Mouse (Mus musculus): Measurements from ENCODE around the gene Rbm20.
"Not testable (repeated sequence)": the region's sequence is repeated elsewhere in the genome, so short reads cannot be mapped to it uniquely, and the experiment has no call there.

Rbm20 gene

DNA sequence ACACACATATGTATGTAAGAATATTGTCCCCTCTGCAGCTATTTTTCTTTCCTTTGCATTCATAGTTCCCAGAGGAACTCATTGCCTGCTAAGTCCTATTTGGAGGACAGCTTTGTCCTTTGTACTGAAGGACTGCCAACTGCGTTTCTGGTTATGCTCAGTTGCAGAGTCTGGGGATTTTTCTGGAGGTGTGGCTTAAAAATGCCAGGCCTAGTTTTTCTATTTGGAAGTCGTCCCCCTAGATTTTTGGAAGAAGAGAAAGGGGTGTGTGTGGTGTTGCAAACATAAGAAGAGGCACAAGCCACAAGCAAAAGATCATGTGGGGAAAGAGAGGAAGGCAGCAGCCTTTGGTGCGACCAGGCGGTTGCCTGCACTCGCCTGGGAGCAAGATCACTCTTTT, 220.9 kb downstream of the Rbm20 start:
- DNase-seq (ENCODE audit: low read depth, low spot score), result no peak
- H3K36me3 ChIP-seq (ENCODE audit: control insufficient read depth, insufficient read depth, low read length, poor library complexity, severe bottlenecking), result no peaks in the 10 kb centered on the region
- no peaks in the 10 kb centered on the region for H3K27me3 ChIP-seq (ENCODE audit: control insufficient read depth, insufficient read depth, low read length, poor library complexity, severe bottlenecking)

DNA sequence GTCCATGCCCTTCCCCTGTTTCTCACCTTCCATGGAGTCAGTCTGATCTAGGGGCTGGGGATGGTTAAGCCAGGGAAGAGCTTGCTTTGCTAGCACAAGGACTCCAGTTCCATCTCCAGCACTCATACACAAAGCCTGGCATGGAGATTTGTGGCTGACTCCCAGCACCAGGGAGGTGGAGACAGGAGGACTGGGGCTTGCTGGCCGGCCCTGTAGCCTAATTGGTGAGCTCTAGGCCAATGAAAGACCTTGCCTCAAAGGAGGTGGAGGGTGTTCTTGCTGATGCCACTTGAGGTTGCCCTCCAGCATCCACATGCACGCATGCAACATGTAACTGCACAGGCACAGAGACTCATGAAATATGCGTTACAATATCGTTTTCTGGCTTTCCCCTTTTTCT, 221.4 kb downstream of the Rbm20 start:
- DNase-seq (ENCODE audit: low read depth, low spot score), result no peak
- H3K27me3 ChIP-seq (ENCODE audit: control insufficient read depth, insufficient read depth, low read length, poor library complexity, severe bottlenecking), result no peaks in the 10 kb centered on the region
- no peaks in the 10 kb centered on the region for H3K36me3 ChIP-seq (ENCODE audit: control insufficient read depth, insufficient read depth, low read length, poor library complexity, severe bottlenecking)

DNA sequence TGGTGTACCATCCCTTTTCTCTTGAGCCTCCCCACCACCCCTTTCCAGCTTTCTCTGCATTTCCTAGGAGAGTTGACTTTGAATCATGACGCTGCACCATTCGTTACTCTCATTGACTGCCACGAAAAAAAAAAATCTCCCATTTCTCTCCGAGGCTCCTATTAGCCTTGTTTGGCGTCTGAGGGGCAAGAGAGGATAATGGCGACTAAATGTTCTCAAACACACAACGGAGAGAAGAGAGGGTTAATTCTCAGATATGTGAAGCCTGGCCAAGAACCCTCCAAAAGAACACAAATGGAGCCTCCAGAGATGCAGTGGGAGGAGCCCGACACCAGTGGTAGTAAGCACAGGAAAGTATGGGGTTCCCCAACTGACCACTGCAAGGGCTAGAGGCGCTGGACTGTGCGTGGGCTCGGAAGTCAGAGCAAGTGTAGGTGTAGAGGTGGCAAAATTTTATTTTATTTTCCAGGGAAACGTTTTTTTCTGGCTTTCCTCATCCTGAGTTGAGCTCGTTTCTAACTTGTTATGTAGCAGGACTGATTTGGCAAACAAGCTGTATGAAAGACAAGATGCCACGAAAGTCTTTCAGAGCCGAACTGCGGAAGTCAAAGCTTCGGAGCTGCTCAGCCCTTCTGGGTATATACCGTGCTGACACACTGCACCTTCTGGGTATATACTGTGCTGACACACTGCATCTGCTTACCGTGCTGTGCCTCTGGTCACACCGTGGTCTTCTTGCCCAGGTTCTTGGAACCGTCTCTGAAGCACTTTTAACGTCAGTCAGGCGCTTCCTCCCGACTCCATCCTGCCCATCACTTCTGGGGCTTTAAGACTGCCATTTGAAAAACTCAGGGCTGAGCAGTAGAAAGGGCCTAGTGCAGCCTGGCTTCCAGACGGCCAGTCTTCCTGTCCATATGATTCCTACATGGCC, 222.1 kb downstream of the Rbm20 start:
- H3K36me3 ChIP-seq (ENCODE audit: control insufficient read depth, insufficient read depth, low read length, poor library complexity, severe bottlenecking), result no peaks in the 10 kb centered on the region
- H3K27me3 ChIP-seq (ENCODE audit: control insufficient read depth, insufficient read depth, low read length, poor library complexity, severe bottlenecking), result no peaks in the 10 kb centered on the region
- peak; percentile 29 for DNase-seq (ENCODE audit: low read depth, low spot score)

DNA sequence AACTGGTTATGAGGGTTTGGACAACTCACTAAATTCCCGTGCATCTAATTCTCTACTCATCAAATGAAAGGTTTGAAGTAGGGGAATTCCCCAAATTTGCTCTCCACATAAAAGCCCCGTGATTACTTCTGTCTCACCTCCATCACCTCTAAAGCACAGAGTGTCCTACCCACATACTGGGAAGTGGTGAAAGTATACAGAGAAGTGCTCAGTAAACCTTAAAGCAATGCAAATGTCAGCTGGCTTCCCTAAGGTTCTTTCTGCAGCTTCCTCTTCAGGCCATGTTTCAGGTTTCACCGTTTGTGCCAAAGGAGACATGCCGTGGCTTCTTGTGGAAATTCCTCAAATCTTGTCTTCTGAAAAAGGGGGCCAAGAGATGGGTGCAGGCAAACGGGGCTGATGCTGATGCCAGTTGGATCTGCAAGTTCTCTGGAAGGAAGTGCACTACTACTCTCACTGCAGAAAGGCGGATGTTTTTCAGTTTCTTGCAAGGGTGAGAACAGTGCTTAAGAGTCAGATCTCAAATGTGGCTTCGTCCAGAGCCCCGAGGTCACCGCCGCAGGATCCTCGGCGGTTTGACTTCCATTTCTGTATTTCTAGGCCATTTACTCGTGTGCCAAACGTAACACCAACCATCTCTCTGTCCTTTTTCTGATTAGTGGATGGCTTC, 223.0 kb downstream of the Rbm20 start:
- DNase-seq (ENCODE audit: low read depth, low spot score), result peak; percentile 85

DNA sequence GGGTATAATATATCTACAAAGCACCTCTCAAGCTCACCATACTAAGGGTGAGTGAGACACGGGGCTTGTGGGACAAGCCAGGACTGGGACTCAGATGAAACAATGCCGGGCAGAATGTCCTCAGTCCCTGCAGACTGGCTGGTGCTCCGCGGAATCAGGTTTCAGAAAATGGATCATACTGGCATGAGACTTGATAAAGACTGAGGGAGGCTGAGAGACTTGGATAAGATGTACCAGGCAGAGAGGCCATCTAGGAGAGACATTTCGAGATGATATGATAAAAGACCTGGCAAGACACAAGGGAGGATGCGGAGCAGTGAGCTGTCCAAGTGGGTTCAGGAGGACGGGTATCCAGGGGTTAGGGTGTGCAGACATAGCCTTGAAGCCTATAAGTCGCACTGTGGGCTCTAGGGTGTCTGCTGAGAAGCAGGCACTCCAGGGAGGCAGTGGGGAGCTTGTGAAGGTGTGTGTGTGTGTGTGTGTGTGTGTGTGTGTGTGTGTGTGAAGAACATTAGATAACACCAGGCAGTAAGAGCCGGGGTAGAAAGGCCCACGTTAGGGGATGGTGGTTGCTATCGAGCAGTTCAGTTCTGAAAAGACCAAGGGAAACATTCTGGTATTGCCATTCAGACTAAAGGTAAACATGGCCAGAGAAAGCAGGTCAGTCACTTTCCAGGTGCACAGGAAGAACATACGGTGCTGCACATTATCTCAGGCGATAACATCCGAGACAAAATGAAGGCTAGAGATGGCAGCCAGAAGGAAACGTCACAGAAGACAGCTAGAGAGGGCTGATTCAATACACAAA, 225.0 kb downstream of the Rbm20 start:
- DNase-seq (ENCODE audit: low read depth, low spot score), result peak; percentile 51
- Histone ChIP-seq H3K36me3 (ENCODE audit: control insufficient read depth, insufficient read depth, low read length, poor library complexity, severe bottlenecking) (no peaks in the 10 kb centered on the region), H3K27me3 (ENCODE audit: control insufficient read depth, insufficient read depth, low read length, poor library complexity, severe bottlenecking) (no peaks in the 10 kb centered on the region)

More for the DNA sequence above, 223.0 kb downstream of the Rbm20 start:
- no peaks in the 10 kb centered on the region for H3K27me3 ChIP-seq (ENCODE audit: control insufficient read depth, insufficient read depth, low read length, poor library complexity, severe bottlenecking)
- H3K36me3 ChIP-seq (ENCODE audit: control insufficient read depth, insufficient read depth, low read length, poor library complexity, severe bottlenecking), result no peaks in the 10 kb centered on the region

DNA sequence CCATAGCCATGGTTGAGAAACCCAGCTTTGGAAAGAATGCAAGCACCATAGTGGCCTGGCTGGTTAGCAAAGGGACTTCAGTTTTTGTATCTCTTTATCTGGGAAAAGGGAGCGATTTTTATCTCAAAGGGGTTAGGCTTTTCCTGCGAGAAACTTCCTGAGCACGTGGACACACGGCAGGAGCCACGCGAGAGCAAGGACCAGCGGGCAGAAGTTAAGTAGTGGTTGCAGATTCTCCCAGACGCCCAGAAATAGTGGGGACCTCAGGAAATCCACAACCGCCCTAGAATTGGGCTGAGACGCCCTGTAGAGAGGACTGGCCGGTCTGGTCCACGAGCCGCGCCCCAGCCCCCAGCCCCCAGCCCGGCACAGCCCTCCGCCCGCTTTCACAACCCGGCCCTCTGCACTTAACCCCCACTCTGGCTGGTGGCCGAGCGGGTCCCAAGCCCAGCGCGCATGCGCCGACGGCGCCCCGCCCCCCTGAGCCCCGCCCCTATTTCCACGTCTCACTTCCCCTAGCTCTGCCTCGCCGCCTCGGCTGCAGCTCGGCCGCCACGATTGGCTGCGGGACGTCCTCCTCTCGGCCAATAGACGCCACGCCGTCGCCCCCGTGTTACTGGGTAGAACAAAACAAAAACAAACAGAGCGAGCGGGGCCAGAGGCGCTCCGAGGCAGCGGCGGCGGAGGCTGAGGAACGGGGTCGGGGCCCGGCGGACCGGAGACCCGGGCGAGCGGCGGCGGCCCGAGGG, 225.8 kb downstream of the Rbm20 start:
- DNase-seq (ENCODE audit: low read depth, low spot score), result peak; percentile 98
- Histone ChIP-seq H3K27me3 (ENCODE audit: control insufficient read depth, insufficient read depth, low read length, poor library complexity, severe bottlenecking) (no peaks in the 10 kb centered on the region), H3K36me3 (ENCODE audit: control insufficient read depth, insufficient read depth, low read length, poor library complexity, severe bottlenecking) (no peaks in the 10 kb centered on the region)

DNA sequence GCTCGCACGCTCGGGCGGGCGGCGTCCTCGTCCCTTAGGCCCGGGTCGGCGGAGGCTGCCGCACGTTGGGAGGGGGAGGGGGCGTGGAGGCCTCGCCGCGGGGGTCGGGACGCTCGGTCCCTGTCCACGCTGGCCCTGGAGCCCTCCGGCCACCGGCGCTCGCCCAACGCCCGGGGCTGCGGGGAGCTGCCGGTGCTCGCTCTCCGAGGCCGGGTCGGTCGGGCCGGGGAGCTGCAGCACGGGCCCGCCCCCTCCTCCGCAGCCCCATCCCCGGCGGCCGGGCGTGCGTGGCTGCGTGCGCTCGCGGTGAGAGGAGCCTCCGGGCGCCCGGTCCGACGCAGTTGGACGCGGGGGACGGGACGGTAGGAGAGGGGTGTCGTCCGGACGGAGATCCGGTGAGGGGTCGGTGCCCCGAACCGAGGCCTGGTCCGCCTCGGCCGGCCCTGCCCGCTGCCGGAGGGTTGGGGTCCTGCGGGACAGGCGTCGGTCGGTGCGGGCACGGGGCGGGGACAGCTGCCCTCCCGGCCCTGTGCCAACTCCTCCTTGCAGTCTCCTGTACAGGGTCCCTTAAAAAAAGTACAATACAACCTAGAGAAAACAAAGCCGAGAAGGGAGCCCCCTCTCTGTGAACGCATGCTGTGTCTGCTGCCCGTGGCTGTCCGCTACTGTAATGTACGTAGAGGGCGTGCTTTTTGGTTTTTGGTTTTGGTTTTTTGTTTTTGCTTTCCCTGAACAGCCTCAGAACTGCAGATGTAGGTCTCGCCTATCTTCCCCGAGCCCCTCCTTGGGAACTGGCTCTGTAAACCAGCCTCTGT, 226.6 kb downstream of the Rbm20 start:
- no peaks in the 10 kb centered on the region for H3K27me3 ChIP-seq (ENCODE audit: control insufficient read depth, insufficient read depth, low read length, poor library complexity, severe bottlenecking)
- DNase-seq (ENCODE audit: low read depth, low spot score), result peak; percentile 76
- no peaks in the 10 kb centered on the region for H3K36me3 ChIP-seq (ENCODE audit: control insufficient read depth, insufficient read depth, low read length, poor library complexity, severe bottlenecking)

DNA sequence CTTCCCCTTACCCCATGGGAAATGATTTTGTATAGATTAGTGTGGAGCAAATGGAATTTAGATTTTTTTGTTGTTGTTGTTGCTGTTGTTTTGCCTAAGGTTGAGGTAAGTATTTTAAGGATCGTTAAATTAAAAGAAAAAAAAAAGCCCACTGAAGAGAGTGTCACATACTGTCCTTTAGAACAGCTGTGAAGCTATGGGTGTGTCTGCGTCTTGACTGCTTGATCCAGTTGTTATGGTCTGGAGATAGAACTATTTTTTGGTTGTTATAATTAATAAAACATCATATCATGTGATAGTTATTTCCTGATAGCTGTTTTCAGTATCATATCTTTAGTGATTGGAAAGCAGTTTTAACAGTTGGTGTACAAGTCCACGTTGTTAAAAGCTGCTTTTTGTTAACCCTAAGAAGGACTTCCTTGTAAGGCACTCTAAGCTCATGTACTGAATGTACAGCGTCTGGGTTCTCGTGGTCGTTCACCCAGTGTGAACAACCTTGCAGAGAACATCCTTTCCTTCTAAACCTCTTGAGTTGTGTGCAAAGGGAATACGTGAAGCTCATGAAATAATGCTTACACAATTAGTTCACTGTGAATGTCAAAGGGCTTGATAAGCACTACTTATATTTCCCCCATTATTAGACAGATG, 227.9 kb downstream of the Rbm20 start:
- DNase-seq (ENCODE audit: low read depth, low spot score), result no peak
- peaks cover 3% of the 10 kb centered on the region; the same call in 1 of the 2 replicates for H3K36me3 ChIP-seq (ENCODE audit: control insufficient read depth, insufficient read depth, low read length, poor library complexity, severe bottlenecking)
- H3K27me3 ChIP-seq (ENCODE audit: control insufficient read depth, insufficient read depth, low read length, poor library complexity, severe bottlenecking), result no peaks in the 10 kb centered on the region

DNA sequence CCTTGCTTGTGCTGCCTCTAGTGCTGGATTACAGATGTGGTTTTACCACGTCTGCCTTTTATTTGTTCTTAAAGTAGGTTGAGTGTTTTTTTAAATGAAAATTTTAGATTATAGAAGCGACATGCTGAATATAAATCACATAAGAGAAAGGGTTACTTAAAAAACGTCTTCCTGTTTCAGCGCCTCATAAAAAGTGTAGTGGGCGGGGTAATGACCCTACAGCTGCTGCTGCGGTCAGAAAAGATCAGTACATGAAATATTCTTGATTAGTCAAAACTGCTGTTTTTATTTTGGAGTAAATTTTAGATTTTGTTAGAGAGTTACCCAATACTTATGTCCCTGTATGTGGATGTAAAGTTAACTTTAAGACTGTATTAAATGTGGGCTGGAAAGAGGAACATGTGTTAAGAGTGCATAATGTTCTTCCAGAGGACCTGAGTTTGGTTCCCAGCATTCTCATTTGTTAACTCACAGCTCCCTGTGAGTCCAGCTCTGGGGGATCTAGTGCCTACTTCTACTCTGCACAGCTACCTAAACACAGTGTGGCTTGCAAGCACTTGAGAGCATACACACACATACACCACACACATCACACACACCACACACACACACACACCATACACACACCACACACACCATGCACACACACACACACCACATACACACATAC, 229.1 kb downstream of the Rbm20 start:
- no peaks in the 10 kb centered on the region for H3K27me3 ChIP-seq (ENCODE audit: control insufficient read depth, insufficient read depth, low read length, poor library complexity, severe bottlenecking)
- peak; percentile 54 for DNase-seq (ENCODE audit: low read depth, low spot score)
- H3K36me3 ChIP-seq (ENCODE audit: control insufficient read depth, insufficient read depth, low read length, poor library complexity, severe bottlenecking), result peaks cover 3% of the 10 kb centered on the region; the same call in 1 of the 2 replicates

DNA sequence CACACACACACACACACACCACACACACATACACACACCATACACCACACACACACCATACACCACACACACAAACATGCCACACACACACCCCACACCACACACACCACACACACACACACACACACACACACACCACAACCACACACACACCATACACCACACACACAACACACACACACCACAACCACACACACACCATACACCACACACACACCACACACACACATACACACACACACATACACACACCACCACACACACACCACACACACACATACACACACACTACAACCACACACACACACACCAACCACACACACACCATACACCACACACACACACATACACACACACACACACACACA, 229.6 kb downstream of the Rbm20 start:
- H3K27me3 ChIP-seq (ENCODE audit: control insufficient read depth, insufficient read depth, low read length, poor library complexity, severe bottlenecking); DNase-seq (ENCODE audit: low read depth, low spot score): not testable (repeated sequence)

DNA sequence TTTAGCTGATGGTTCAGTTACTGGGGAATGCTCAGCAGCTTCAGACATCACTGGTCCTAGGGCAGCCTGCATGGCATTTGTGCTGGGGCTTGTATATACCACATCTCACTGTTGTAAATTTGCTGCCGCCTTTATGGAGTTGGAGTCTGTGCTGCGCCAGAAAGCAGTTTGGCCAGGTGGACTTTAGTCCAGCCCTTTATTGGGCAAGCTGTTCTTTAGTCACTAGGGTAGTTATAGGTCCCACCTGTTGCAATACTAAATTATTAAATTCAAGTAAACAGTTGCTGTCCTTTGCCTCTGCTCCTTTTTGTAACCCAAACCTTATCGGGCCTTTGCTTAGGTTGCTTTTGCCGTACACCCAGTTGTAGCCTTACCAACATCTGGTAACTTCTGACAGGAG, 237.8 kb downstream of the Rbm20 start:
- no peak for DNase-seq (ENCODE audit: low read depth, low spot score)
- peaks cover 23% of the 10 kb centered on the region for H3K36me3 ChIP-seq (ENCODE audit: control insufficient read depth, insufficient read depth, low read length, poor library complexity, severe bottlenecking)
- H3K27me3 ChIP-seq (ENCODE audit: control insufficient read depth, insufficient read depth, low read length, poor library complexity, severe bottlenecking), result no peaks in the 10 kb centered on the region

More for the DNA sequence above, 229.6 kb downstream of the Rbm20 start:
- H3K36me3 ChIP-seq (ENCODE audit: control insufficient read depth, insufficient read depth, low read length, poor library complexity, severe bottlenecking), result not testable (repeated sequence)

All from splenic B cell, adult 2 months (primary cell).